Mouse (Mus musculus): ENCODE results near the gene Klhl26. TPM values are rescaled to one million over a fixed set of nuclear protein-coding genes. Genes with fewer than 3 reads are reported as not detected.

Klhl26 gene
- polyA plus RNA-seq, 1 experiment from 2014 or later, result 21.4 TPM

- ATAC-seq (replicated peaks), result no peak
- no peak overlapping the region for H3K4me2 ChIP-seq (replicated peaks)
- no peak overlapping the region for H3K27ac ChIP-seq (replicated peaks)
- no peaks in the 10 kb centered on the region for H3K27me3 ChIP-seq
- no peak overlapping the region for H3K4me3 ChIP-seq
- peaks cover 16% of the 10 kb centered on the region for H3K4me1 ChIP-seq
- no peak overlapping the region for H3K9ac ChIP-seq (replicated peaks)
- H3K36me3 ChIP-seq, result peaks cover 2% of the 10 kb centered on the region; the same call in 1 of the 2 replicates
- H3K9me3 ChIP-seq, result no peaks in the 10 kb centered on the region
- WGBS, result 63% methylated on average over 9 of the region's 9 CpGs
Measured at GRCm38 (mm10) chr8:70409455-70409871, 67.3 kb downstream of the Klhl26 start.

GRCm38 (mm10) chr8:70409019-70409418 is 67.7 kb downstream of the Klhl26 start:
- no peak for ATAC-seq (replicated peaks)
- Histone ChIP-seq H3K9me3 (no peaks in the 10 kb centered on the region), H3K4me1 (peaks cover 16% of the 10 kb centered on the region), H3K9ac (replicated peaks) (no peak overlapping the region), H3K4me2 (replicated peaks) (no peak overlapping the region), H3K4me3 (no peak overlapping the region), H3K36me3 (peaks cover 5% of the 10 kb centered on the region; the same call in 1 of the 2 replicates), H3K27ac (replicated peaks) (peak overlapping the region; percentile 31; the same call in 1 of the 2 replicates), H3K27me3 (no peaks in the 10 kb centered on the region)
- WGBS, result 81% methylated on average over 10 of the region's 10 CpGs

- peak; percentile 53; the same call in 1 of the 2 replicates for ATAC-seq (replicated peaks)
- H3K4me2 ChIP-seq (replicated peaks), result no peak overlapping the region
- H3K4me1 ChIP-seq, result peaks cover 16% of the 10 kb centered on the region
- H3K9me3 ChIP-seq, result no peaks in the 10 kb centered on the region
- H3K4me3 ChIP-seq, result no peak overlapping the region
- no peaks in the 10 kb centered on the region for H3K27me3 ChIP-seq
- peaks cover 5% of the 10 kb centered on the region; the same call in 1 of the 2 replicates for H3K36me3 ChIP-seq
- 49% methylated on average over 6 of the region's 6 CpGs for WGBS
- peak overlapping the region; percentile 43; the same call in 1 of the 2 replicates for H3K27ac ChIP-seq (replicated peaks)
- H3K9ac ChIP-seq (replicated peaks), result no peak overlapping the region
Measured at GRCm38 (mm10) chr8:70408301-70408700, 68.5 kb downstream of the Klhl26 start.

GRCm38 (mm10) chr8:70406427-70407069 is 70.2 kb downstream of the Klhl26 start:
- no peak overlapping the region for H3K4me2 ChIP-seq (replicated peaks)

GRCm38 (mm10) chr8:70405189-70405588 is 71.6 kb downstream of the Klhl26 start:
- Histone ChIP-seq H3K4me2 (replicated peaks) (no peak overlapping the region), H3K27ac (replicated peaks) (no peak overlapping the region), H3K36me3 (peaks cover 5% of the 10 kb centered on the region; the same call in 1 of the 2 replicates), H3K9ac (replicated peaks) (no peak overlapping the region), H3K27me3 (no peaks in the 10 kb centered on the region), H3K4me3 (no peak overlapping the region), H3K9me3 (no peaks in the 10 kb centered on the region), H3K4me1 (peaks cover 16% of the 10 kb centered on the region)
- ATAC-seq (replicated peaks), result no peak
- WGBS, result 76% methylated on average over 7 of the region's 7 CpGs

More at GRCm38 (mm10) chr8:70406427-70407069, 70.2 kb downstream of the Klhl26 start:
- Histone ChIP-seq H3K27ac (replicated peaks) (no peak overlapping the region), H3K9me3 (no peaks in the 10 kb centered on the region), H3K9ac (replicated peaks) (no peak overlapping the region), H3K27me3 (no peaks in the 10 kb centered on the region), H3K4me1 (peaks cover 16% of the 10 kb centered on the region), H3K36me3 (peaks cover 5% of the 10 kb centered on the region; the same call in 1 of the 2 replicates), H3K4me3 (no peak overlapping the region)
- WGBS, result 83% methylated on average over 11 of the region's 11 CpGs
- ATAC-seq (replicated peaks), result no peak

GRCm38 (mm10) chr8:70404212-70404611 is 72.6 kb downstream of the Klhl26 start:
- Histone ChIP-seq H3K27ac (replicated peaks) (no peak overlapping the region), H3K36me3 (peaks cover 5% of the 10 kb centered on the region; the same call in 1 of the 2 replicates), H3K27me3 (no peaks in the 10 kb centered on the region), H3K9ac (replicated peaks) (no peak overlapping the region), H3K9me3 (no peaks in the 10 kb centered on the region), H3K4me2 (replicated peaks) (no peak overlapping the region), H3K4me1 (peaks cover 13% of the 10 kb centered on the region), H3K4me3 (no peak overlapping the region)
- ATAC-seq (replicated peaks), result no peak
- 95% methylated on average over 3 of the region's 3 CpGs for whole genome bisulfite sequencing

Other genes with a start within 250 kb of the Klhl26 start
- 83.3 and 85.6 TPM in 2 replicates for gene Sugp2, start 242.7 kb downstream of the Klhl26 start, polyA plus RNA-seq (2015; fragmentation: Nextera tagmentation; extraction: Ambion mirVana)
- 90.3 and 94.5 TPM in 2 replicates for gene Armc6, start 242.5 kb downstream of the Klhl26 start, polyA plus RNA-seq (2015; fragmentation: Nextera tagmentation; extraction: Ambion mirVana)
- 52.5 and 55.7 TPM in 2 replicates for gene Homer3, start 194.1 kb downstream of the Klhl26 start, polyA plus RNA-seq (2015; fragmentation: Nextera tagmentation; extraction: Ambion mirVana)
- 52.2 and 53.8 TPM in 2 replicates for gene Ddx49, start 174.5 kb downstream of the Klhl26 start, polyA plus RNA-seq (2015; fragmentation: Nextera tagmentation; extraction: Ambion mirVana)
- gene Cope, start 174.4 kb downstream of the Klhl26 start, polyA plus RNA-seq (2015; fragmentation: Nextera tagmentation; extraction: Ambion mirVana), result 266 and 271 TPM in 2 replicates
- gene Cers1, start 161.2 kb downstream of the Klhl26 start, polyA plus RNA-seq (2015; fragmentation: Nextera tagmentation; extraction: Ambion mirVana), result 31.3 and 31.9 TPM in 2 replicates
- 0.87 and 5.1 TPM in 2 replicates for gene Gdf1, start 147.2 kb downstream of the Klhl26 start, polyA plus RNA-seq (2015; fragmentation: Nextera tagmentation; extraction: Ambion mirVana)
- gene Upf1, start 123.7 kb downstream of the Klhl26 start, polyA plus RNA-seq (2015; fragmentation: Nextera tagmentation; extraction: Ambion mirVana), result 17.5 and 17.8 TPM in 2 replicates
- 0.14 TPM in 1 of 2 replicates, not detected in the other for gene Comp, start 103.4 kb downstream of the Klhl26 start, polyA plus RNA-seq (2015; fragmentation: Nextera tagmentation; extraction: Ambion mirVana)
- gene Crtc1, start 37.4 kb downstream of the Klhl26 start, polyA plus RNA-seq (2015; fragmentation: Nextera tagmentation; extraction: Ambion mirVana), result 41.0 and 42.2 TPM in 2 replicates
- gene Tmem59l, start 10.4 kb upstream of the Klhl26 start, polyA plus RNA-seq (2015; fragmentation: Nextera tagmentation; extraction: Ambion mirVana), result 70.2 and 75.0 TPM in 2 replicates
- 4.3 and 5.3 TPM in 2 replicates for gene Crlf1, start 16.2 kb upstream of the Klhl26 start, polyA plus RNA-seq (2015; fragmentation: Nextera tagmentation; extraction: Ambion mirVana)
- gene Rex1bd, start 29.8 kb upstream of the Klhl26 start, polyA plus RNA-seq (2015; fragmentation: Nextera tagmentation; extraction: Ambion mirVana), result 164 and 176 TPM in 2 replicates
- gene Uba52, start 33.8 kb upstream of the Klhl26 start, polyA plus RNA-seq (2015; fragmentation: Nextera tagmentation; extraction: Ambion mirVana), result 724 and 839 TPM in 2 replicates
- 433 and 440 TPM in 2 replicates for gene Fkbp8, start 50.8 kb upstream of the Klhl26 start, polyA plus RNA-seq (2015; fragmentation: Nextera tagmentation; extraction: Ambion mirVana)
- gene Kxd1, start 51.0 kb upstream of the Klhl26 start, polyA plus RNA-seq (2015; fragmentation: Nextera tagmentation; extraction: Ambion mirVana), result 49.8 and 50.2 TPM in 2 replicates
- 17.4 and 19.2 TPM in 2 replicates for gene Ell, start 62.5 kb upstream of the Klhl26 start, polyA plus RNA-seq (2015; fragmentation: Nextera tagmentation; extraction: Ambion mirVana)
- gene Isyna1, start 117.4 kb upstream of the Klhl26 start, polyA plus RNA-seq (2015; fragmentation: Nextera tagmentation; extraction: Ambion mirVana), result 116 TPM in 2 replicates
- 114 TPM in 2 replicates for gene Ssbp4, start 131.9 kb upstream of the Klhl26 start, polyA plus RNA-seq (2015; fragmentation: Nextera tagmentation; extraction: Ambion mirVana)
- gene Lrrc25, start 139.2 kb upstream of the Klhl26 start, polyA plus RNA-seq (2015; fragmentation: Nextera tagmentation; extraction: Ambion mirVana), result 0.74 and 1.3 TPM in 2 replicates
- gene Gdf15, start 155.5 kb upstream of the Klhl26 start, polyA plus RNA-seq (2015; fragmentation: Nextera tagmentation; extraction: Ambion mirVana), result not detected in 2 replicates
- gene Pgpep1, start 183.4 kb upstream of the Klhl26 start, polyA plus RNA-seq (2015; fragmentation: Nextera tagmentation; extraction: Ambion mirVana), result 63.6 and 70.2 TPM in 2 replicates
- gene Lsm4, start 196.3 kb upstream of the Klhl26 start, polyA plus RNA-seq (2015; fragmentation: Nextera tagmentation; extraction: Ambion mirVana), result 211 and 228 TPM in 2 replicates
- 89.0 and 96.0 TPM in 2 replicates for gene Jund, start 222.0 kb upstream of the Klhl26 start, polyA plus RNA-seq (2015; fragmentation: Nextera tagmentation; extraction: Ambion mirVana)
- 0.13 and 0.14 TPM in 2 replicates for gene Iqcn, start 226.5 kb upstream of the Klhl26 start, polyA plus RNA-seq (2015; fragmentation: Nextera tagmentation; extraction: Ambion mirVana)
- gene Gm3336, start 241.6 kb upstream of the Klhl26 start, polyA plus RNA-seq (2015; fragmentation: Nextera tagmentation; extraction: Ambion mirVana), result not detected in 2 replicates
- gene Pde4c, start 246.8 kb upstream of the Klhl26 start, polyA plus RNA-seq (2015; fragmentation: Nextera tagmentation; extraction: Ambion mirVana), result 0.13 and 0.22 TPM in 2 replicates